Mouse (Mus musculus): Measurements from ENCODE around the gene Kcnc1. TPM values are rescaled to one million over a fixed set of nuclear protein-coding genes. Genes with fewer than 3 reads are reported as not detected.
A peak's percentile ranks its signal among the peaks of the same experiment; 100 is the strongest.

The Kcnc1 gene
- polyA plus RNA-seq, 1 experiment: 325 TPM

- DNase-seq: peak in 1 of 2 experiments; percentile 58
- peak overlapping the region; percentile 45 for H3K27ac ChIP-seq (ENCODE audit: insufficient read depth, low read length)
- peaks cover 86% of the 10 kb centered on the region for H3K4me1 ChIP-seq (ENCODE audit: control insufficient read depth, insufficient read depth, low read length)
- no peak overlapping the region for H3K4me3 ChIP-seq (replicated peaks; ENCODE audit: insufficient read depth, low read depth, low read length)
- H3K27me3 ChIP-seq (ENCODE audit: control insufficient read depth, insufficient read depth, low read length): no peaks in the 10 kb centered on the region
- no peak for TF ChIP-seq CTCF (IDR thresholded peaks at IDR 0.05; ENCODE audit: borderline replicate concordance, insufficient read depth, low read depth, low read length)
- TF ChIP-seq POLR2A (IDR thresholded peaks at IDR 0.05; ENCODE audit: borderline replicate concordance, insufficient read depth, low read length): no peak
- 6% methylated on average over 4 of the region's 4 CpGs for WGBS
These were observed 28.7 kb downstream of the Kcnc1 start for GRCm38 (mm10) chr7:46425012-46425411.

GRCm38 (mm10) chr7:46433874-46434273 is 37.6 kb downstream of the Kcnc1 start:
- Histone ChIP-seq H3K27ac (ENCODE audit: insufficient read depth, low read length) (peak overlapping the region; percentile 35), H3K27me3 (ENCODE audit: control insufficient read depth, insufficient read depth, low read length) (no peaks in the 10 kb centered on the region), H3K4me3 (replicated peaks; ENCODE audit: insufficient read depth, low read depth, low read length) (no peak overlapping the region), H3K4me1 (ENCODE audit: control insufficient read depth, insufficient read depth, low read length) (peaks cover 89% of the 10 kb centered on the region)
- DNase-seq: no peak
- 7% methylated on average over 5 of the region's 5 CpGs for WGBS
- TF ChIP-seq POLR2A (IDR thresholded peaks at IDR 0.05; ENCODE audit: borderline replicate concordance, insufficient read depth, low read length): no peak
- no peak for TF ChIP-seq CTCF (IDR thresholded peaks at IDR 0.05; ENCODE audit: borderline replicate concordance, insufficient read depth, low read depth, low read length)

- no peaks in the 10 kb centered on the region for H3K27me3 ChIP-seq (ENCODE audit: control insufficient read depth, insufficient read depth, low read length)
- peaks cover 80% of the 10 kb centered on the region for H3K4me1 ChIP-seq (ENCODE audit: control insufficient read depth, insufficient read depth, low read length)
- no peak for DNase-seq
- no peak for TF ChIP-seq CTCF (IDR thresholded peaks at IDR 0.05; ENCODE audit: borderline replicate concordance, insufficient read depth, low read depth, low read length)
- TF ChIP-seq POLR2A (IDR thresholded peaks at IDR 0.05; ENCODE audit: borderline replicate concordance, insufficient read depth, low read length): no peak
- 72% methylated on average over 5 of the region's 5 CpGs for WGBS
- no peak overlapping the region for H3K4me3 ChIP-seq (replicated peaks; ENCODE audit: insufficient read depth, low read depth, low read length)
- no peak overlapping the region for H3K27ac ChIP-seq (ENCODE audit: insufficient read depth, low read length)
These were observed 39.5 kb downstream of the Kcnc1 start for GRCm38 (mm10) chr7:46435833-46436232.

GRCm38 (mm10) chr7:46438537-46439141 is 42.3 kb downstream of the Kcnc1 start:
- 10% methylated on average over 9 of the region's 9 CpGs for WGBS
- H3K4me3 ChIP-seq (replicated peaks; ENCODE audit: insufficient read depth, low read depth, low read length): no peak overlapping the region
- H3K27ac ChIP-seq (ENCODE audit: insufficient read depth, low read length): peak overlapping the region; percentile 79
- H3K27me3 ChIP-seq (ENCODE audit: control insufficient read depth, insufficient read depth, low read length): no peaks in the 10 kb centered on the region
- no peak for TF ChIP-seq POLR2A (IDR thresholded peaks at IDR 0.05; ENCODE audit: borderline replicate concordance, insufficient read depth, low read length)
- TF ChIP-seq CTCF (IDR thresholded peaks at IDR 0.05; ENCODE audit: borderline replicate concordance, insufficient read depth, low read depth, low read length): no peak
- peaks cover 61% of the 10 kb centered on the region for H3K4me1 ChIP-seq (ENCODE audit: control insufficient read depth, insufficient read depth, low read length)
- DNase-seq: peak; percentile 45 to 71

GRCm38 (mm10) chr7:46443163-46443562 is 46.9 kb downstream of the Kcnc1 start:
- Histone ChIP-seq H3K4me3 (replicated peaks; ENCODE audit: insufficient read depth, low read depth, low read length) (no peak overlapping the region), H3K27me3 (ENCODE audit: control insufficient read depth, insufficient read depth, low read length) (no peaks in the 10 kb centered on the region), H3K4me1 (ENCODE audit: control insufficient read depth, insufficient read depth, low read length) (peaks cover 54% of the 10 kb centered on the region), H3K27ac (ENCODE audit: insufficient read depth, low read length) (peak overlapping the region; percentile 44; the same call in 1 of the 2 replicates)
- TF ChIP-seq CTCF (IDR thresholded peaks at IDR 0.05; ENCODE audit: borderline replicate concordance, insufficient read depth, low read depth, low read length) (no peak), POLR2A (IDR thresholded peaks at IDR 0.05; ENCODE audit: borderline replicate concordance, insufficient read depth, low read length) (no peak)
- WGBS: 41% methylated on average over 10 of the region's 10 CpGs
- no peak for DNase-seq

GRCm38 (mm10) chr7:46445896-46446295 is 49.6 kb downstream of the Kcnc1 start:
- peaks cover 59% of the 10 kb centered on the region for H3K4me1 ChIP-seq (ENCODE audit: control insufficient read depth, insufficient read depth, low read length)
- peak overlapping the region; percentile 46; the same call in 1 of the 2 replicates for H3K27ac ChIP-seq (ENCODE audit: insufficient read depth, low read length)
- no peaks in the 10 kb centered on the region for H3K27me3 ChIP-seq (ENCODE audit: control insufficient read depth, insufficient read depth, low read length)
- no peak overlapping the region for H3K4me3 ChIP-seq (replicated peaks; ENCODE audit: insufficient read depth, low read depth, low read length)
- 17% methylated on average over 6 of the region's 6 CpGs for WGBS
- TF ChIP-seq CTCF (IDR thresholded peaks at IDR 0.05; ENCODE audit: borderline replicate concordance, insufficient read depth, low read depth, low read length): no peak
- no peak for TF ChIP-seq POLR2A (IDR thresholded peaks at IDR 0.05; ENCODE audit: borderline replicate concordance, insufficient read depth, low read length)
- DNase-seq: peak; percentile 73 to 80

GRCm38 (mm10) chr7:46447473-46448165 is 51.3 kb downstream of the Kcnc1 start:
- DNase-seq: peak; percentile 74 to 84
- Histone ChIP-seq H3K27ac (ENCODE audit: insufficient read depth, low read length) (peak overlapping the region; percentile 64), H3K4me3 (replicated peaks; ENCODE audit: insufficient read depth, low read depth, low read length) (no peak overlapping the region), H3K4me1 (ENCODE audit: control insufficient read depth, insufficient read depth, low read length) (peaks cover 64% of the 10 kb centered on the region), H3K27me3 (ENCODE audit: control insufficient read depth, insufficient read depth, low read length) (no peaks in the 10 kb centered on the region)
- WGBS: 14% methylated on average over 9 of the region's 9 CpGs
- TF ChIP-seq POLR2A (IDR thresholded peaks at IDR 0.05; ENCODE audit: borderline replicate concordance, insufficient read depth, low read length) (no peak), CTCF (IDR thresholded peaks at IDR 0.05; ENCODE audit: borderline replicate concordance, insufficient read depth, low read depth, low read length) (no peak)
